In the genomic region with DNA sequence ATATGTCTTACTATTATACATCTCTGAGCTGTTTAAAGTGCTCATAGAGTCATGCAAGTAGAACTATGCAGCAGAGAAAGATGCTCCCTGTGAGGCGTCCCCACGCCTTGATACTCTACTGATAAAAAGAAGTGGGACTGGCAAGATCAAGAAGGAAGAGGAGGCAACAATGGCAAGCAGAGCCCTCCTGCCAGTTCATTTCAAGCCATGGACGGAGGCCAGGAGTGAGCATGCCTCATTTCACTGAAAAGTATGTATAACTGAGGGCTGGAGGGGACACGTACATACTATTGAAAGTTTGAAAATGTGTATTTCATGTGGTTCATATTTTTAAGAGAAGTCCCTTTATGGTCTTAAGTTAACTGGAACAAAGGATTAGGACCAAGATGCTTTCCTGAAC, we compare ENCODE assay signal across 23 mouse cellular contexts.
"Had no signal": no experiment of that assay in that cellular context is flagged by ENCODE, and none has a peak within 500 bp of the region (broad histone marks: within the 10 kb centered on the region; RNA-seq: fewer than 3 reads in every experiment).

No protein-coding gene starts in this region.

- DNase-seq: gastrocnemius, postnatal 14 days; gastrocnemius, postnatal 36 days; heart, adult 2 months; heart, postnatal 14 days; heart, postnatal 36 days; kidney, adult 11 months; kidney, adult 2 months; kidney, adult 9 months; kidney, postnatal 14 days; kidney, postnatal 36 days; layer of hippocampus, adult 9-11 months; layer of hippocampus, postnatal 36 days; liver, embryonic 13.5 days; lung, adult 18-20 months had no signal

- H3K4me1 ChIP-seq: kidney, embryonic 15.5 days; limb, embryonic 15.5 days had no signal

- H3K9me3 ChIP-seq: heart, embryonic 13.5 days; heart, embryonic 15.5 days; kidney, embryonic 15.5 days; limb, embryonic 13.5 days; limb, embryonic 15.5 days; liver, embryonic 13.5 days had no signal

- ATAC-seq: hindbrain, embryonic 16.5 days; intestine, embryonic 16.5 days had no signal

- H3K9ac ChIP-seq: heart, embryonic 13.5 days; heart, embryonic 15.5 days; hindbrain, embryonic 14.5 days; kidney, embryonic 15.5 days; limb, embryonic 13.5 days; limb, embryonic 15.5 days; liver, embryonic 13.5 days had no signal

- H3K4me3 ChIP-seq: heart, adult 2 months; heart, embryonic 13.5 days; heart, embryonic 15.5 days; kidney, embryonic 15.5 days; limb, embryonic 13.5 days; limb, embryonic 15.5 days; liver, embryonic 13.5 days had no signal

- H3K4me2 ChIP-seq: heart, embryonic 15.5 days; hindbrain, embryonic 14.5 days; kidney, embryonic 15.5 days; limb, embryonic 13.5 days; limb, embryonic 15.5 days; liver, embryonic 13.5 days had no signal

- H3K27ac ChIP-seq: heart, adult 2 months; heart, embryonic 13.5 days; heart, embryonic 15.5 days; hindbrain, embryonic 14.5 days; kidney, embryonic 15.5 days; kidney, postnatal 0 days; limb, embryonic 13.5 days; limb, embryonic 15.5 days had no signal

- H3K27me3 ChIP-seq: heart, embryonic 13.5 days; heart, embryonic 15.5 days; kidney, embryonic 15.5 days; limb, embryonic 13.5 days; limb, embryonic 15.5 days; liver, embryonic 13.5 days had no signal
